Mouse (Mus musculus): ENCODE data around the gene Mthfd1l.
A peak's percentile ranks its signal among the peaks of the same experiment; 100 is the strongest.

Gene Mthfd1l

DNA sequence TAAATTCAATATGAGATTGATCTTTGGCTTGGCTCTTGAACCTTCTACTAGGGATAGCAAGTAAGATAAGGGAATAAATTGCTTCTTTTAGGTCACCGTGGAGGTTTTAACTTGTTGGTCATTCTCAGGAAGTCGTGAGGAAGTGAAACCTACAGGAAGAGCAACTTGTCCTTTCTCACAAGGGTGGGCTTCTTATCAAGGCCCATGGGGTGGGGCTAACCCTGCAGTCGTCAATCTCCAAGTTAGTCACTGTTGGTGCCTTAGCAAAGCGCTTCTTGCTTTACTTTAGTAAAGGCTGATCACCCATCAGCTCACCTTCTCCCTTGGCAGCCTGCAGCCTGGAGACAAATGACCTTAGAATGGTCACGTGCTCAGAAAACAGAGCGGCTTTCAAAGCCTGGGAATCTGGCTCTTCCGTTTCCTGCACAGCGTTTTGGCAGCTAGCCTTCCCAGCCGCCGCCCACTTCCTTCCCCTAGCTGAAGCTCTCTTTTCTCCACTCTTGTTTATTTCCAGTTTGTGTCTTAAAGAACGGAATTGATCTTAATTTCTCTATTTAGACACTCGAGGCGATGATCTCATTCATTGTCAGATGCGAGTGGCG lies 106.8 kb downstream of the Mthfd1l start:
- DNase-seq (ENCODE audit: low read depth, low spot score): peak; percentile 85

DNA sequence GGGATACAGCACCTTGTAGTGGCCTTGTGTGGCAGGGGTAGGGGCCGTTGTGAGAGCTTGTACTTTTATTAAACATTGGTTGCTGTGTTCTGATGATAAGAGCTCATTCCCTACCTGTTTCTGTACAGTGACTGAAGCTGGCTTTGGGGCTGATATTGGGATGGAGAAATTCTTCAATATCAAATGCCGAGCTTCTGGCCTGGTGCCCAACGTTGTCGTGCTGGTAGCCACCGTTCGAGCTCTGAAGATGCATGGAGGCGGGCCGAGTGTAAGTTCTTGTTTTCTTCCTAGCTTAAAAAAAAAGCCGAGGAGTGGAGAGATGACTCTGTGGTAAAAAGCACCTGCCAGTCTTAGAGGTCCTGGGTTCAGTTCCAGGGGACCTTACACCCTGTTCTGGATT lies 110.7 kb downstream of the Mthfd1l start:
- DNase-seq (ENCODE audit: low read depth, low spot score): no peak

DNA sequence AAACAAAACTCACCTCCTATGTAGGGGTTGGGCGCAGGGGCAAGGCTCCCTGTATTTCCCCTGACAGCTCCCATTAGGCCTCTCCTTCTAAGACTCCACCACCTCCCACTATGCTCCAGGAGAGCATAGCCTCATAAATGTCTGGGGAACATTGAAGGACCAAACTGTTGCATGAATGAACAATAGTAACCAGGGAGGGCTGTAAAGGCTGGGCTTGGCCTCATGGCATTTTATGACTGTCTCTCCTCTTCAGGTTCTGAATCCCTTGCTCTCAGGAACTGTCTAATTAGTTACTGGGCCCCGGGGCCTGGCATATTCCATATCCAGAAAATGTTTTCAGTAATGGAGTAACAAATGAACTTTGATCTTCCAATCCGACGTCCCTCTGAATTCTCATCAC lies 112.0 kb downstream of the Mthfd1l start:
- no peak for DNase-seq (ENCODE audit: low read depth, low spot score)

DNA sequence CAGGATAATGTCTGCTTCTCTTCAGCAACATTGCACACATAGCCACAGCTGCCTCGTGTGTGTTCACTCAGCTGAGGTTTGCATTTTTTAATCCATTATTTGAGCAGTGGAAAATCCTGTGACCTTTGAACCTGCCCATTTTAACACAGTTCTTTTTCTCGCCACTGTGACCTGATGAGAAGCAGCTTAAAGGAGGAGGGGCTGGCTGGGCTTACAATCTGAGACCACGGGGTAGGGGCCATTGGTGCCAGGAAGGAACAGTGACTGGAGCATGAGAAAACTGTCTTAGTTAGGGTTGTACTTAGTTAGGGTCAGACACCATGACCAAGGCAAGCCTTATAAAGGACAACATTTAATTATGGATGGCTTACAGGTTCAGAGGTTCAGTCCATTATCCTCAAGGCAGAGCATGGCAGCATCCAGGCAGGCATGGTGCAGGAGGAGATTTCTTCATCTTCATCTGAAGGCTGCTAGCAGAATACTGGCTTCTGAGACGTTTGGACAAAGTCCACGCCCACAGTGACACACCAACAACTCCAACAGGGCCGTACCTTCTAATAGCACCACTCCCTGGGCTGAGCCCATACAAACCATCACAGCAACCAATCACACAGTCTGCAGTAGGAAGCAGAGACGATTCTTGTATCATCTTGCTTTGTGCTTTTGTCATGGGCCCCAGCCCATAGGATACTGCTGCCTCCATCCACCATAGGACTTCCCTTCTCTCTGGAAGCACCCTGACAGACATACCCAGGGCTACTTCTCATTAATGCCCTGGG lies 112.6 kb downstream of the Mthfd1l start:
- DNase-seq (ENCODE audit: low read depth, low spot score): peak; percentile 49

DNA sequence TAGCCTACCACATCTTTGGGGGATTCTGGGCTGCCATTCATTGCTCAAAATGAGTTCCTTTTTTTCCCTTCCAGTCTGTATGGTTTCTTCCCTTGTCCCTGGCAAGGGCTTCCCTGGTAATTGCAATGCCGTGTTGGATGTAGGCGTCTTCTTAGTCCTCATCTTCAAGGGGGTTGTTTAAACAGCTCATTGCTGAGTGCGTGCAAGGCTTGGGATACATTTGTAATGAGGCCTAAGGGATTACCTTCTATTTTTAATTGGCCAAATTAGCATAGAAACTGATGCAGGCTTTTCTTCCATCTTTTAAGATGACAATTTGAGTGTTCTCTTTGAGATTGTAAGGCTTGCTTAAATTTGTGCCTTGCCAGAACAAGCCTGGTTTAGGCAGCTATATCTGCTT lies 114.6 kb downstream of the Mthfd1l start:
- DNase-seq (ENCODE audit: low read depth, low spot score): no peak

DNA sequence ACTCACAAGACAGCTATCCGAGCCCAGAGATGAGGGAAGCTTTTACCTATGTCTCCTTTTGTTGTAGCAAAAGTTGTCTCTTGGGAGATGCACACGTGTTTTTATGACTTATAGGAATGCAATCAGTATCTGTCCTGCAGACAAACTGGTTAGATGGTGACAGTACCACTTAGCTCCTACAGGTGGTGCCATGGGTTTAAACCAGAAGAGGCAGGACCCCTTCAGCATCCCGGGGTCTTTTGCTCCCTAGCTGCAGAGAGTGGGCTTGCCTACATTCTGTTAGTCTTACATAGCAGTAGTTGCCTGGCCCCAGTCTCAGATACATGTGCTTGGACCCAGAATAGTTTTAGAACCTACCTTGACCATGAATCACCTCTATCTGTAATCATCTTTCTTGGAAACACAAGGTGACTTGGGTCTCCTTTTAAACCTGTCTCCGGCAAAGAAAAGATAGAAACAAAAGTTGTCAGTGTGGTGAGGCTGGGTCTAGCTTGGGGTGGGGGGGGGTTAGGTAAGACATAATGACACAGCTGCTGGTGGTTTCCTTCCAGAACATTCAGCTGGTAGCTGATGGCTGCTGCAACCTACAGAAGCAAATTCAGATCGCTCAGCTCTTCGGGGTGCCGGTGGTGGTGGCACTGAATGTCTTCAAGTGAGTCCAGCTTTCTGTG lies 116.0 kb downstream of the Mthfd1l start:
- DNase-seq (ENCODE audit: low read depth, low spot score): peak; percentile 56

DNA sequence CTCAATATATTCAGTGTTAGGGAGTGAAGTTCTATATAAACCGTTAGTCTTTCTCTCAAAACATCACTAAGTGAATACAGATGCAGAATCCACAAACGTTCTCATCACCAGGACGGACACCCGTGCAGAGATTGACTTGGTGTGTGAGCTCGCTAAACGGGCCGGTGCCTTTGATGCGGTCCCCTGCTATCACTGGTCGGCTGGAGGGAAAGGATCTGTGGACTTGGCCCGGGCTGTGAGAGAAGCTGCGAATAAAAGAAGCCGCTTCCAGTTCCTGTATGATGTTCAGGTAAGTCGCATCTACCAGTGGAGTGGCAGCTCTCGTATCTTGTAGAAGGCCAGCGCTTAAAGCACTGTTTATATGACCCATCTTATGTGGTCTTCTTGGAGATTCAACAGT lies 117.0 kb downstream of the Mthfd1l start:
- no peak for DNase-seq (ENCODE audit: low read depth, low spot score)

DNA sequence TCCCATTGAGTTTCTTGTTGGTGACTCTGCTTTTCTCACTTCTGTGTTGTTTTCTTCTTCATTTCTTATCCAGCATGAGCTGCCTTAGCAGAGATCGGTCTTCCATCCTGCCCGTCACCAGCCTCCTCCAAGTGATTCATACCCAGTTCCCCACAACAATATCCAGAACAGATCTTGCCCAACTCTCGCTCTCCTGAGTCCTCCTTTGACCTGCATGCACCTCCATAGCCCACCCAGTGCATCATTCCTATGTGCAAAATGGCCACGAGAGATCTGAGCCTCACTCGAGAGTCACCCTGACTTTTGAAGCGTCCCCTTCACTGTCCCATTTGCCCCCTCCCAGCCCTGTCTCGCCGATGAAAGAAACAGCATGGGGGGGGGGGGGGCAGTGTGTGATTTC lies 120.1 kb downstream of the Mthfd1l start:
- no peak for DNase-seq (ENCODE audit: low read depth, low spot score)

DNA sequence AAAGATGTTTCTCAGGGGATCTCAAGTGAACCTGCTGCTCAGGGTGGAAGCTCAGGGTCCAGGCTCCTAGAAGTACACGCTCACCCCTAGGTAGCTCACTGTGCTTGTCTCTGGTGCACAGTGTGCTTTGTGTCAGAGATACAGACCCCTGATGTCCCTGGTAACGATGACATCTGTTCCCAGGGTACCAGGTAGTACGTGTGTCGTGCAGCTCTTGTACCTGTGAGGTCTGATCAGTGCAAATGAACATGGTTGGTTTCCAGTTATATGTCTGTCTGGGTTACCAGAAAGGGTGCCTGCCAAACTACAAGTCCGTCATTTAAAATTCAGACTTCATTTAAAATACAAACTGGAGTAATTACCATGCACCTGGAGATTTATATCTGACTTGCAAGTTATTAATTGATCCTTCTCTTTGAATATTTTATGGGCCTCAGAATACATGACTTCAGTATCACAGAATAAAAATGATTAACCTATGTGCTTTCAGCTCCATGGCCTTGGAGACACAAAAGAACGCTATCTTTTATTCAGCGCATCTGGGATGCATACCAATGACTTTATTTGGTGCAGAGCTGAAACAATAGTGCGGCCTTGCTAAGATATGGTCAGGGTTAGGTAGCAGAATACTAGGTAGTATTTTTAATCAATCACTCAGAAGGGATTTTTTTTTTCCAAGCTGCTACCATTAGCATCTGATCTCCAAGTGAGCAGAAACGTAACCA lies 121.3 kb downstream of the Mthfd1l start:
- DNase-seq (ENCODE audit: low read depth, low spot score): no peak

DNA sequence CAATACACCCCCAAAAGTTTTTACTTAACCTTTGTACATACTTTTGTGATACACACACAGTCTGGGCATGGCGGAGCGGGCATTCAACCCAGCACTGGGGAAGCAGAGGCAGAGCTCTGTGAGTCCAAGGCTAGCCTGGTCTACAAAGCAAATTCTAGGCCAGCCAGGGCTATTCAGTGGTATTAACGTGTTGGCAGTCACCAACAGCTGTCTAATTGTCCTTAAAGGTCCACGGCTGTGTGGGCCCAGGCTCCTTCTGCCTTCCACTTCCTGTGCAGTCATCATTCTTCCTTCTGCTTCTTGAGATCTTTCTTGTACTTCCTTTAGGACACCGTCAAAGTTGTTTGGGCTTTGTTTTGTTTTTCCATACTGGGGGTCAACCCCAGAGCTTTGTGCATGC lies 123.2 kb downstream of the Mthfd1l start:
- no peak for DNase-seq (ENCODE audit: low read depth, low spot score)

DNA sequence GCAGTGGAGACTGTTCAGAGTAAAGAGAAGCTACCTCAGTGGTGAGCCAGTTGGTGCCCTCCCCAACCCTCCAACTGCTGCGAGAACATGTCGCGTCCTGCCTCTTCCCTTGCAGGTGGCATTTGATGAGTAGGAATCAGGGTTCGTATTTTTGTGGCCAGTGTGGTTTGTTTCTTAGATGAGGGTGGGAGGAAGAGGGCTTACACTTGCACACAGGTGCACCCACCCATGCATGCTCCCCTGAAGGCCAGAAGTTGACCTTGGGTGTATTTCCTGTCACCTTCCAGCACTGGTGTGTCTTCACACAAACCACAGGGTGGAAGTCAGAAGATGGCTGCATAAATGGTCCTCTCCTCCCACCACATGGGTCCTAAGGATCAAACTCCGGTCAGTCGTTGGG lies 127.1 kb downstream of the Mthfd1l start:
- DNase-seq (ENCODE audit: low read depth, low spot score): no peak

DNA sequence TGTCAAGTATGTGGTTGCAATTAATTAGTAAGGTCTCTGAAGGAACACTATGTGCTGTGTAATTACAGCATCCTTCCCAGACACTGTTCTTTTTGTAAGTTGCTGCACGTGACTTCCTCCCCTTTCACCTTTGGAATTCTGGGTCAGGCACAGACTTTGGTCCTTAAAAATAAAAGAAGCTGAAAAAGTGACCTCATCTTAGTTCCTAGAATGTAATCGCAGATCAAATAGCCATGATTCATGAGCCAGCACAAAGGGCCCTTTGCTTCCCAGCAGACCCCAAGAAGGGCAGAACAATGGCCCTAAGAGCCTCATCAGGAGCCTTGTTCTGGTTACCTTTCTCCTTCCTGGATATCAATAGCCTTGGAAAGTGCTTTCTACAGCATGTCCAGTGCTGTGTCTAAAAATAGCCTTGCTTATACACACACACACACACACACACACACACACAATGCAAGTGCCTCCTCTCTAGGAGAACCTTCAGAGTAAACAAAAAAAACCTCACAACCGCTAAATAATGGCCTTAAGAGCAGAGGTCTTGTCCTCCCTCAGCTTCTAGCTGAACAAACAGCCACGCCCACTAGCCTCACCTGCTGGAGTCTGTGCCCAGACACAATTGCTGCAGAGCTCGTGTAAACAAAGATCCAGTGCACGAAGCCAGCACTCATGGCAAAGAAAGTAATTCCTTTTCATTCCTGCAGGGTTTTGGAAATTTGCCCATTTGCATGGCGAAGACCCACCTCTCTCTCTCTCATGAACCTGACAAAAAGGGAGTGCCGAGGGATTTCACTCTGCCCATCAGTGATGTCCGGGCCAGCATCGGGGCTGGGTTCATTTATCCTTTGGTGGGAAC lies 133.0 kb downstream of the Mthfd1l start:
- DNase-seq (ENCODE audit: low read depth, low spot score): peak; percentile 80

DNA sequence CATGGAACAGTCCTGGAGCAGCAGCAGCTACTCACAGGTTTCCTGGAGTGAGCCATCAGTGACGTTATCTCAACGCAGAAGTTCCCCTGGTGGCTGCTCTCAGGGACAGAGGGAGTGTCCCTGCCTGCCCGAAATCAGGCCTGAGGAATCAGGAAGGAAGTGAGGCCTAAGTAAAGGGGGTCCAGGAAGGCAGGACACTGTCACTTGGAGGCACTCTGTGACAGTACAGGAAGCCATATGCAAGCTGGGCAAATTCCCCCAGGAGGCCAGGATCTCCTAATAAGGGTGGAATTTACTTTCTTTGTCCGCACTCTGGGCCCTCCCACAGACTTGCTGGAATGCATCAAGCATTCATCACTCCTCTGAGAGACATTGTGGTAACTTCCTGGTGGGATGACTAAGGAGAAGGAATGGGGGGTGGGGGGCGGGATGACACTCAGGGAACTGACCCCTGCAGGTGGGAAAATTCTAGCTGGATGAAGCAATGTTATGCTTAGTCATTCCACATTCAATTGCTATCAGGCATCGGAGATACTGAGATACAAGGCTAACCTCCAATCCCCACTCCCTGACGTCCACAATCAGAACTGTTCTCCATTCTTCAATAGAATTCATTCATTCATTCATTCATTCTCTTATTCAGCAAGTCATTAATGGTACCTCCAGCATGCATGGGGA lies 134.9 kb downstream of the Mthfd1l start:
- peak; percentile 94 for DNase-seq (ENCODE audit: low read depth, low spot score)

DNA sequence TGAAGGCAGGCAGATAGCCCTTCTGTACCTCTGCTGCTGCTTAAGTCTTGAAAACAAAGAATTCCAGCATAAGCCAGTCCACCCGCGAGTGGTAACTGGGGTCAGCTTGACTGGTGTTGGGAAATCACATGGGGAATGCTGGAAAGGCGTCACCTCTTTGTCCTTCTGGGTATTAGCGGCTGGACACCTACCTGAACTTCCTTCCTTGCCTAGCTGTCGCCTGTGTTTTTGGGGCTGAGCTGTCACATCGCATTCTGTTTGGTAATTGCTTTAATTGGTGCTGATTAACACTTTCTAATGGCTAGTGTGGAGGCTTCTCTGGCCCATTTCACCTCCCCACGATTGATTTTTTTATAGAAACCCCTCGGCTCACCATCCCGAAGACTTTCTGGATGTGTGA lies 135.5 kb downstream of the Mthfd1l start:
- no peak for DNase-seq (ENCODE audit: low read depth, low spot score)

DNA sequence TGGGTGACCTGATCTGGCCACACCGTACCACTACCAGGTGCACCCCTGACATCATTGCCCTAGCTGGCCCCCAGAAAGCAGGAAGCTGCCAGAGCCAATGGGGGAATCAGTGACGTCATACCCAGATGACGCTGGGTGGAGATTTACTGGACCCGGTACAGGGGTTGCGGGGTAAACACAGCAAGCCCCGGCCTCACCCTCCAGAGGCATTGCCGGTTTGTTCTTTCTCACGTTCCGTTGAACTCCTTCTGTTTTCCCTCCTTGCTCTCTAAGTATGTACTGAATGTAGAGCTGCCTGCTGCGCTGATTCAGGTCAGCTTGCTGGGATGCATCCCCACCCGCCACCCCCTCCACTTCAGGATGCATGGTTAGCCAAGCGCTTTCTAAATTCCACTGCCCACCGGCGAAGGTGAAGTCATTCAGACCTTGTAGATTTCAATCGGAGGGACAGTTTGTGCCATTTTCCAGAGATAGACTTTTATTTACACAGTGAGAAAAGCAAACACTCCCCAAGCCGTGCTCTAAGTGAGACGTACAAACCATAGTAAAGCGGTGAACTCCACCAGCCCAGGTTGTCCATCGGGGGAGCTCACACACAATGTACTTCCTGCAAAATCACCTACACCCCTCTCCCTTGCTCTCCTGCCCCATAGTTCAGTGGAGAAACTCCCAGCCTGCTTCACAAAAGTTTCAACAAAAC lies 138.3 kb downstream of the Mthfd1l start:
- DNase-seq (ENCODE audit: low read depth, low spot score): peak; percentile 46

DNA sequence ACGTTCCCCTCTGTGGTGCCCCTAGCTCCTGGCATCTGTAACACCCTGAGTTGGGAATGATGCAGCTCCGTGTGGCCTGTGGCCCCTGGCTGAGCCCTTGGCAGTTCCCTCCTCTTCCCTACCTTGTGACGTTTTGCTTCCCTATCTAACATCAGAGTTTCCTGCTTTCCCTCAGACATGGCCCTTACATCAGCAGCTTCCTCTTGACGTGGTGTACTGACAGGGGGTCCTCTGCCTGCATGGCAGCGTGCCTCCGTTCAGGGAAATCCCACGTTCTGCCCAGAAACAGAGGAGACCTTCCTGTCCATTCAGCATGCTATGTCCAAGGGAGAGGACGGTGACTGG lies 138.8 kb downstream of the Mthfd1l start:
- no peak for DNase-seq (ENCODE audit: low read depth, low spot score)

DNA sequence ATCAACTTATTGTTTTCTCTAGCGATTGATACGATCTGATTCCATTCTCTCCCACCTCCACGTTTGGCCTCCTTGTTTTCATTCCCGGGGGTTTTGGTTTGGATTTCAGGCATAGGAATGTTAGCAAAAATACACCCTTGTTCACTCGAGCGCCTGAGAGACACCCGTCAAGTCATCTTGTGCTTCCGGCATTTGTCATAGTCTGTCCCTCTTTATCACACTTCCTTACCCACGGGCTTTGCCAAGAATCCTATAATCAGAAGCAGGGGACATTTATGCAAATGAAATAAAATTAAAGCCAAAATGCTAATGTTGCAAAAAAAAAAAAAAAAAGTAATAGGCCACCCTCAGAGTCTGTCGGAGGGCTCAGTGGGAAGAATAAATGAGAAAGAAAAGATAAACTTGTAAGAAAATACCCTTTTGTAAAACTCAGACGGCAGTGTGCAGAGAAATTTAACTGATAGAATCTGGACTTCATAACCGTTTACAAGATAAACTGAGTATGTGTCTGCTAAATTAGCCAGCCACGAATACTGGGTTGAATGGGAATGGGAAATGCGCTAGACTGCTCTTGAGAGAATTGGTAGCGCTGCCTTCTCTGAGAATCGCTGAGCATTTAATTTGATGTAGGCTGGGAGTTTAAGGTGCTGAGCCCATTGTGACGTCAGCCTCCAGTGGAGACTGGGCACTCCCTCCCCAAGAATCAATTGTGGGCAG lies 139.9 kb downstream of the Mthfd1l start:
- DNase-seq (ENCODE audit: low read depth, low spot score): no peak

DNA sequence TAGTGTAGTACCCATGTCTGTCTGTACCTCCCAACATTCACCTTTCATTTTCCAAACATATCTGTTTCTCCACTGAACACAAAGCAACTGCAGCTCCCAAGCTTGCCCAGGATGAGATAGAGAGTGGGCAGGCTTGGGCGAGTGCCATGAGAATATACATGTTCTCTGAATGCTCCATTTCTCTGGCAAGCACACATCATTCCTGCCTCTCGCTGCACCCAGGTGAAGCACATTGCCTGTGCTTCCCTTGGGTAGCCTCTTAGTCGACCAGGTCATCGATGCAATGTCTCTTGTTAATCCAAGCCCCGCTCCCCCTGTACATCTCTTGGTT lies 140.4 kb downstream of the Mthfd1l start:
- no peak for DNase-seq (ENCODE audit: low read depth, low spot score)

DNA sequence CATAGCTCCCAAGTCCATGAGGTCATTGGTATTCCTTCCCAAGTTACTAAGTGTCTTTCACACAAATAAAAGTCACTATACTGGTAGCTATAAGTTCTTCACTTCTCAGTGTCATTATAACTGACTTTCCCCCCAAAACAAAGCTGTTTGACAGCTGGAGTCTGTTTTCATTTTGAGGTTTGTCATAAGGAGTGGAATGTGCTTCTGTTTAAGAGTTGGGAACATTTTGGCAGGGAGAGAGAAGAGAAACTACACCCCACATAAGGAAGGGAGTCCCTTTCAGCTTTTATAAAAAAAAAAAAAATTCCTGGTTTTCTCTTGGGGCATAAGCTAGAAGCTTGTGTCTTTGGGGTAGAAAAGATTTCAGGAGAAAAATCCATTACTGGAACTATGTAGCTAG lies 143.7 kb downstream of the Mthfd1l start:
- DNase-seq (ENCODE audit: low read depth, low spot score): no peak

DNA sequence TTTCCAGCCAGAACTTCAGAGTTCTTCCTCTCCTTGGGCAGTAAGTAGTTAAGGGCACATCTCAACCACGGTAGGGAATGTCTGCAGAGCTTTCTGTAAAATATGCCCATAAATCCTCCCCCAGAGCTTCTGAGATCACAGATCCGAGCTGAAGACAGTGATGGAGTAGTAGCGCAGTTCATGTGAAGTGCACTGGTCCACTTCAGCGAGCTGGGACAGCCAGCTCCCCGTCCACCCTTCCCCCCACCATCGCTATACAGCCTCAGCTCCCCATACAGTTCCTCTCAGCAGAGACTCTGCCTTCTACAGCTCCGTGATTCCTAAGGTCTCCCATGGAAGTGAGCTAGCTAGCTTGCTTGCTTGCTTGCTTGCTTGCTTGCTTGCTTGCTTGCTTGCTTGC lies 144.2 kb downstream of the Mthfd1l start:
- DNase-seq (ENCODE audit: low read depth, low spot score): no peak
